Mouse (Mus musculus) heart, postnatal 0 days (tissue): ENCODE data around the gene Gm3164.
"Not testable (repeated sequence)": the region's sequence is repeated elsewhere in the genome, so short reads cannot be mapped to it uniquely, and the experiment has no call there.

Experiments used
- CTCF ChIP-seq: IDR thresholded peaks from 2 replicates; pipeline ENCODE4 v1.5.1; 2016; ENCODE audit warnings: antibody characterized with exemption, control low read depth, low read depth
- EP300 ChIP-seq: IDR thresholded peaks from 2 replicates; pipeline ENCODE4 v1.6.1; 2016; ENCODE audit warnings: antibody characterized with exemption, low read depth

DNA sequence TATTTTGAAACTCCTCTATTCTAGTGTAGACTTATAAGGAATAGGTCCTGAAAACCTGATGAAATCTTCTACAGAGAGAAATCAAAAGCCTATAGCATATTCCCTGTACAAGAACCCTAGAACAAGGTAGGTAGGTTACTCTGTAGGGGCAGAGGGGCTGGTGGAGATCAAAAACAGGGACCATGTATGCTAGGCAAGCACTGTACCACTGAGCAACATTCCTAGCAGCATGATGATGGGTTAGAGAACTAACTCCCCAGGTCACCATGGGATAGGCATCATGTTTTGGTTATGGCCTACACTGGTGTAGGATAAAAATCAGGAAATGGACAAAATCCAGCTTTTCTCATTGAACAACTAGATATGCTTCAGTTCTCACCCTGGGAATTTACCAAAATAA is 29.6 kb upstream of the Gm3164 start:
- not testable (repeated sequence) for TF ChIP-seq CTCF, EP300
